Mouse (Mus musculus): ENCODE data around the gene Trip12.

Gene Trip12

DNA sequence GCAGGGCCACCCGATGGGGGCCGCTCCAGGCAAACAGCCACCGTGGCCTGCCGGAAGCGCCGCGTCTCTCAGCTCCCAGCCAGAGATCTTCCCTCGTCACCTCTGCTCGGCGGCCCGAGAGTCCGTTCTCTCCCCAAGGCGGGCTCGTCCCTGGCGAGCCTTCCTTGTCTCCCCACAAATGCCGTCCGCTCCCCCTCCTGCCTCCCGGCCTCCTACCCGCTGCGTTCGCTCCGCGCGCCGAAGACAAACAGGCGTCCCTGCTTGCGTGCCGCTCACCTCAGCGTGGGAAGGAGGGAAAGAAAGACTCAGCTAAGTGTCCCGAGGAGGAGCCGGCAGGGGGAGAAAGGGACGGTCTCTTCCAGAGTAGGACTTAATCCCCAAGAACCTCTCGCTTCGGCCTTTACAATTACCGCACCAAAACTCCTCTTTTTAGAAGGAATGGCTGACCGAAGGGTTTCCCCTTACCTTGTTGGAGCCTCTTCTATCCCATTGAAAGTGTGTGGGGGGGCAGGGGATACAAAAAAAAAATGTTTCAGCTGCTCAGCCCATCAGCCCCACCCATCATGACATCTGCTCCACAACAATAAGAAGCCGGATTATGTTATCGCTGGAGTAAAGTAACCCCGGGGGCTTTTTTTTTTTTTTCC is at the start of gene Trip12:
Gene Trip12, minus strand, starts transcription at position 499 of the 647 bp plus-strand sequence.
- no peak for DNase-seq

DNA sequence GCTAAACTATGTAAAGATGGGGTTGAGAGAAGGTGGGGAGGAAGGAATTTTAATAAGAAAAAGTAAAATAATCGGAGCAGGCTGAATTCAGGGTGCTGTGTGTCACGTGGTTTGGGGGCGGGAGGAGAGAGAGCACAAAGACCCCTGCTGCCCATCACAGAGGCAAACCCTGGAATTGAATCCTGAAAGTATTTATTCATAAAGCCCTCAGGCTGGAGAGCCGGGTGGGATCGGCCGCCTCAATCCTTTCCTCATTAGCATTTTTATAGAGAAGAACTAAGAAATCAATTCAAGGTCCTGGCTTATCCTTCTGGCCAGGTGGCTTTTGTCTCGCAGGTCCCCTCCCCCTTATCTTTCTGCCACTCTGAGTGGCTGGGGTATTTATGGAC is 49.7 kb upstream of the Trip12 start:
- peak; percentile 11 to 26 for DNase-seq

DNA sequence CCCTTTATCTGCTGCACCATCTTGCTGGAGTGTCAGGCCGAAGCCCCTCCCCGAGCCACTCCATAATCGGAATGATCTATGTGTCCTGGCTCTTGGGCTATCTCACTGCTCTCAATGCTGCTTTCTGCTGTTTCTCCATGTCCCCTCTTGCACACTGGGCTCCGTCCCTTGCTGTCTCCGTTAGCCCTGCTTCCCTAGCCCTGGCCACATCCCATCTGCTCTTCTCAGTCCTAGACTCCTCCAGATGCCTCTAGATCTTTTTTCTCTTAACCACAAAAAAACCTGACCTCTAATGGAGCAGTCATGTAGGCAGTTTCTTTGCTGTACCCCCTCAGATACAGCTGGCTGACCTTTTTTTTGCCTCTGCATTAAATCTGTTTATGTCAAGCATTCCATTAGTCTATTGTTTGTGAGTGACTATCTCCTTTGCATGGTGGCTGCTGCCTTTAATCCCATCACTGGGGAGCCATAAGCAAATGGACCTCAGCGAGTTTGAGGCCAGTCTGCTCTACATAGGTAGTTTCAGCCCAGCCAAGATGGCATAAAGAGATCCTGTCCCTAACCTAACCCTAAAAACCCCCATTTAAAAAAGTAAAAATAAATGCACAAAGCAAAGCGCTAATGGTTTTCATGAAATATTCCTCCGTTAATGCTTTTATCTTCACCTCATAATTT is 49.2 kb upstream of the Trip12 start:
- no peak for DNase-seq

DNA sequence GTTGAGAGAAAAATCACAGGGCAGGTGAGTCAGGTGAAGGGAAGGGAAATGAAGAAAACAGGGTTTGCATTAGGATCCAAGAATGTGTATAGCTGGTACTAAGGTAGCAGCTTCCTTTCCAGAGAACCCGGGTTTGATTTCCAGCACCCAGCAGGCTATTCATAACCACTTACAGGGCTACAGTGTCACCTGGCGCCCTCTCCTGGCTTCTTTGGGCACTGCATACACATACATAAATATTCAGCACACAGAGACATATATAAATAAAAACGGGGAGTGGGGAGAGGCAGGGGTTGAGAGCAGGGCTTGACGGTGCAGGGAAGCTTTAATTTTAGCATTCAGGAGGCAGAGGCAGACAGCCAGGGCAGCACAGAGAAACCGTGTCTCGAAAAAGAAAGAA is 45.6 kb upstream of the Trip12 start:
- no peak for DNase-seq

DNA sequence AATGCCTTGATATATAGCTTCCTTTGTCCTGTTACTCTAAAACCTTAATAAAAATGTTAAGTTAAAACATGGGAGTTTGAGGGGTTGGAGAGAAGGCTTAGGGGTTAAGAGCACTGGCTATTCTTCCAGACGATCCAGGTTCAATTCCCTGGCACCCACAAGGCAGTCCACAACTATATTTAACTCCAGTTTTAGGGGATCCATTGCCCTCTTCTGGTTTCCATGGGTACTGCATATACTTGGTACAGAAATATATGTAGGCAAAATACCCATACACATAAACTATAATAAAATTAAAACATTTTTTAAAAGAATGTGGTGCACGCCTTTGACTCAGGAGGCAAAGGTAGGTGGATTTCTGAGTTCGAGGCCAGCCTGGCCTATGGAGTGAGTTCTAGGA is 44.9 kb upstream of the Trip12 start:
- peak in 1 of 2 experiments; percentile 28 for DNase-seq

DNA sequence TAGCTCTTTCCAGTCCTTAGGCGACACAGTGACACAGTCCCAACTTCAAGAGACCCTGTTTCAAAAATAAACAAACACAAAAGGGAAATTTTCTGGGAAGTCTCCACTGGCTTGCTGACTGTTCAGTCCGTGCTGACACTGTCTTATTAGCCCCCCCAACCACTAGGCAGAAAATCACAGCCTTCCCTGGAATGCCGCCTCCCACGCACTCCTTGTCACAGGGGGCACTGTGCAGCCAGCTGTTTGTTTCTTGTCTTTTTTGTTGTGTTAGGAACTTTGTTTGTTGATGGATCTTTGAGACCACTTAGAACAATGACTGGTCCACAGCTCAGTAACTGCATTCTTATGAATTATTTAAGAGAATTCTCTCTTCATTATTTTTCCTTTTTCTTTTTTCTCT is 43.6 kb upstream of the Trip12 start:
- DNase-seq: no peak

DNA sequence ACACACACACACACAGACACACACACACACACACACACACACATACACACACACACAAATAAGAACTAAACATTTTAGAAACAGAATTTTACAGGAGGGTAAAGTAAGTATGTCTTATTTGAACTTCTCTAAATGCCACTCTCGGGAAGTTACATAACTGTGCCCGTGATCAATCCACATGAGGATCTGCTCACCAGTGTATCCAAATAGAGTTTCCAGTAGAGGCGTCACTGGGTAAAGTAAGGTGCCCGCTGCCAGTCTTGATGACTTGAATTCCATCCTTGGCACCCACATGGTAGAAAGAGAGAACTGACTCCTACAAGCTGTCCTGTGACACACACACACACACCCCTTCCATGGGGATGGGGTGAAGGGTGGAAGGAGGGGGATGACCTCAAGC is 42.6 kb upstream of the Trip12 start:
- no peak for DNase-seq

DNA sequence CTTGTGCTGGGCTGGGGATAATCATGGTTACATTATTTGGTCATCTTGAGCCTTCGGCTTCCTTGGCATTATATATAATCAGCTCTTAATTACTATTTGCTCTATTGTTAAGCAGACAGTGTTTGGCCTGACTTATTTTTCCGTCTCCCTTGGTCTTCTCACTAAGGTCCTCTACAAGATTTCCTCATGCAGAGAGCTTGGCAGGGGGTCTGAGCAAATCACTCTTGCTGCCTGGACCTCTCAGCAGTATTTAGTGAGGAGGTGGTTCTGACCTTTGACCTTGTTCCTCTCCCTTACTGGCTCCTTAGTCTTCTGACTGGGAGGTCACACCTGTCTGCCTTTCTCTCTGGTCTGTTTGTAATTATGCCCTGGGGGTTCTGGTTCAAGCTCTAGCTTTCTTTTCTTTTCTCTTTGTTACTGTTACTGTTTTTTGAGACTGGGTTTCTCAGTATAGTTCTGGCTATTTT is 41.8 kb upstream of the Trip12 start:
- no peak for DNase-seq

DNA sequence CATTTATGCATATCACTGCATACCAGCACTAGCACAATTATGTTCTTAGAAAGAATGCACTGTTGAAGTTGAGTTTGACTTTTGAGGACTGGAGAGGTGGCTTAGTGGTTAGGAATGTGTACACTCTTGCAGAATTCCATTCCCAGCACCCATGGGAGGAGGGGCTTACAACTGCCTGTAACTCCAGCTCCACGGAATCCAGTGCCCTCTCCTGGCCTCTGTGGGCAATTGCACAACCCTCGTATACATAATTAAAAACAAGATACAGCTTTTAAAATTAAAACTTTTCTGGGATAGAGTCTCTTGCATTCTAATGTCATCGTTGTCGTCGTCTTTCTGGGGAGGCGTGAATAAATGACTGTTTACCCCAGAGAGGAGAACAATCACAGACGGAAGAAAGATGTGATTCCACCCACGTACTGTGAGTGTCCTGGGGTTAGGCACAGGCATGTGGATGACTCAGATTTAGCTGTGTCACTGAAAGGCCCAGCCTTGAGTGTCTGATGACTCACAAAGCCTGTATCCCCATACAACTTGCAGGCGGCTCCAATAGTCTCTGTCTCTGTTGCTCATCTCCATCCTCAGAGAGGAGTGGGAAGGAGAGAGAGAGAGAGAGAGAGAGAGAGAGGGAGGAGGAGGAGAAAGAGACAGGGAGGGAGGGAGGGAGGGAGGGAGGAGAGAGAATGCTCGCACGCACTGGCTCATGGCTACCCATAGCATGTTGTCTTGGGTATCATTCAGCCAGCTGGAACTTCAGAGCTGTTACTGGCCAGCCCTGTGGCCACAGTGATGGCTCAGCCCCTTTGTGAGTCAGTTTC is 41.1 kb upstream of the Trip12 start:
- no peak for DNase-seq

DNA sequence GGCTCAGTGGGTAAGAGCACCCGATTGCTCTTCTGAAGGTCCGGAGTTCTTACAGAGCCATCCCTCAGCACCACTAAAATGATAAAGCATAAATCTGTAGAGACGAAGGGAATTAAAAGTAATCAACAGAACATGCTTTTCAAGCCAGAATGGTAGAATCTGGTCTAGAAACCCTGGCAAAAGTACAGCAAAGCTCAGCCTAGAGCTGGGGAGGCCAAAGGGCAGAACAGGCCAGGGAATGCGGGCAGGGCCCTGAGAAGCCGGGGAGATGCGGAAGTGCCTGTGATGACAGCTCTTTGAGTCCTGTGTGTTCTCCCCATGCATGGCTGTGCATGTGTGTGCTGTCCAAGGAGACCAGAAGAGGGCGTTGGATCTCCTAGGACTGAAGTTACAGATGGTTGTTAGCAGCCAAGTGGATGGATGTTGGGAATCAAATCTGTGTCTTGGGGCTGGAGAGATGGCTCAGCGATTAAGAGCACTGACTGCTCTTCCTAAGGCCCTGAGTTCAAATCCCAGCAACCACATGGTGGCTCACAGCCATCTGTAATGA is 39.3 kb upstream of the Trip12 start:
- DNase-seq: no peak

DNA sequence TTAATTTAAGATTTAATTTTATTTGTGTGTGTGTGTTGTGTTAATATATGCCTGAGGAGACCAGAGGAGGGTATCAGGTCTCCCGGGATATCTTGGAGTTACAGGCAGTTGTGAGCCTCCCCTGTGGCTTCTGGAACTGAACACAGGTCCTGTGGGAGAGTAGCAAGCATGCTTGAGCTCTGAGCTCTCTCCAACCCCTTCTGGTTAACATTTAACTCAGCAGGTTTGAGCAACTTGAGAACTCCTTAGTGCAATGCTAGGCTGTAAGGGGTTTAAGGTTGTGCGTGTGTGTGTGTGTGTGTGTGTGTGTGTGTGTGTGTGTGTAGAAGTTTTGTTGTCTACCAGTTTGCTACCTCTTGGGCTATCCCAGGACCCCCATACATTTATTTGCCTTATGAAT is 37.3 kb upstream of the Trip12 start:
- DNase-seq: no peak

DNA sequence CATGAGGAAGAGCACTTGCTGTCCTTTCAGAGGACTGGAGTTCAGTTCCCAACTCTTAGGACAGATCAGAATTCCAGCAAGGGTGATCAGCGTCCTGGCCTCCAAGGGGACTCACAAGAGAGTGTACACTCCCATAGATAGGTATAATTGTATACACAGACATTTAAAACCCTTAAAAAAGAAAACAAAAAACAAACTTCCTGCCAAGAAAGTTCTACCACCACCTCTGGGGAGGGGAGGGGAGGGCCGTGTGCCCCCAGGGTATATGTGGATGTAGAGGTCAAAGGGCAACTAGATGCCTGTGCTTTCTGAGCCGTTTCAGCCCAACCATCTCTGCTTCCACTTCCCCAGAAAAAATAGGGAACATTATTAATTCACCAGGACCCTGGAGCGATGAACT is 32.6 kb upstream of the Trip12 start:
- DNase-seq: no peak

DNA sequence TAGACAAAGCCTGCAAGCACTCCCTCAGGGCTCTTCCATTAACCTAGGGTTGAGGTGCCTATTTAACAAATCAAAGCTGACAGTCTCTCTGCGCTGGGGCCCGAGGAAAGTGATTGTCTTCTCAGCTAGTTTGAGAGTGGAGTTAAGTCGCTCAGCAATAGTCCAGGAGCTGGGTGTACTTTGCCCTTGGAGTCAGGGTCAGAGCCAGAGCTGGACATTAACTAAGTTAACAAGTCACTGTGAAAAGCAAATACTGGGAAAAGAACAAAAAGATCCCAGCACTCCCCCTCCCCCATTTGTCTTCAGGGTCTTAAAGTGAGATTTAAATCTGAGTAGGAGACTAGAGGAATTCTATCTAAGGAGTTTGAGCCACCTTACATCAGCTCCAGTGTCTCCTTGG is 31.8 kb upstream of the Trip12 start:
- no peak for DNase-seq

DNA sequence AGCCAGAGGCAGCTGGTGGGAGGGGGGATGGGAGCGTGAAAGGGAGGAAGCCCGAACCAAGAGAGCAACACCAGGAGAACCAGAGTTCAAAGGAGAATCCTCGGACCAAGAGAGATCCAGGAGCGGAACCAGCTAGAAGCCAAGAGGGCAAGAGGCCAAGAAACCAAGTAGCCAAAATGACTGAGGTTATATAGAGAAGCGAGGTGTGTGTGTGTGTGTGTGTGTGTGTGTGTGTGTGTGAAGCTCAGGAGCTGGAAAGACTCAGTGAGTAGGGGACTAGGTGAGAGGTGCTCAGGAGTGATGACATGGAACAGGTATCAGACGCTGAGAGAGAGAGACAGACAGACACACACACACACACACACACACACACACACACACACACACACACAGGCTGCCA is 30.8 kb upstream of the Trip12 start:
- DNase-seq: peak in 1 of 2 experiments; percentile 12

DNA sequence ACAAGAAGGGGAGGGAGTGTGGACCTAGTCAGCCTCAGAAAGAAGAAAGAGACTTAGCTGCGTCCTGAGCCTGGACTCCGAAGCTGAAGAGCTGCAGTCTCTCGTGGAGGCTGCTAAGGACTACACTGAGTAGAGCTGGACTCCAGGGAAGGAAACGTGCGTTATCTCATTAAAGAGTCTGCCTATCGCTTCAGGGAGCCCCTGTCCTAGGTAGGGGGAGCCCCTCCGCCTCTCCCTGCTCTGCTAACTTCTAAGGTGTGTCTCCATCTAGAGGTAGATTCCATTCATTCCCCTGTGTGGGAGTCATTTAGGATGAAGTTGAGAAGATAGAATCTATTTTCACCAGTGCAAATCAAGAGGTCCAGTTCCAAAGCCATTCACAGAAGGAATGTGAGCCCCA is 29.2 kb upstream of the Trip12 start:
- DNase-seq: no peak

DNA sequence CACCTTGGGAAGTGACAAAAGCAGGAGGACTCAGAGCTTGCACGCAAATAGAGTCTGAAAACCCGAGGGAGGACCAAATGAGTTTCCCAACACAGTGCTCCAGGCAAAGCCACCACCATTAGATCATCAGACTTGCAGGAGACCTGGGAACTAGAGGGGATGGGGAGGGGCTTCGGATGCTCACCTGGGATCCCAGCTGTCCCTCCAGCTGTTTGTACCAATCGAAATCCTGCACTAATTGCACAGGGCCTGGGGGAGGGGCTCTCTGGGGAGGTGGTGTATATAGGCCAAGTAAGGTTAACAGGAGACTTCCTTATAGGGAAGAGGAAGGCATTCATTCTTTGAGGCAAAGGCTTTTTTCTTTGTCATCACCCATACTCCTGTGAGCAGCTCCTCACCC is 28.5 kb upstream of the Trip12 start:
- no peak for DNase-seq

DNA sequence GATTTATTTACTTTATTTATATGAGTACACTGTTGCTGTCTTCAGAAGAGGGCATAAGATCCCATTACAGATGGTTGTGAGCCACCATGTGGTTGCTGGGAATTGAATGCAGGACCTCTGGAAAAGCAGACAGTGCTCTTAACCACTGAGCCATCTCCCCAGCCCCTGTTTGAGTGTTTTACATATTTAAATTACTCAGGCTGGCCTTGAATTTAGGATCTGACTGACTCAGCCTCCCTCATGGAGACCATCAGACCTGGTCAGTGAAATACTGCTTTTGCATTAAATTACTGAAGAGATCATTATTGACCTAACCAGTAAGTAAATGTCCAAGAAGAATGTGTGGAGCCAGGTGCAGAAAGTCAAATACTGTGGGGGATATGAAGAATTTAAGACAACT is 28.0 kb upstream of the Trip12 start:
- DNase-seq: no peak

DNA sequence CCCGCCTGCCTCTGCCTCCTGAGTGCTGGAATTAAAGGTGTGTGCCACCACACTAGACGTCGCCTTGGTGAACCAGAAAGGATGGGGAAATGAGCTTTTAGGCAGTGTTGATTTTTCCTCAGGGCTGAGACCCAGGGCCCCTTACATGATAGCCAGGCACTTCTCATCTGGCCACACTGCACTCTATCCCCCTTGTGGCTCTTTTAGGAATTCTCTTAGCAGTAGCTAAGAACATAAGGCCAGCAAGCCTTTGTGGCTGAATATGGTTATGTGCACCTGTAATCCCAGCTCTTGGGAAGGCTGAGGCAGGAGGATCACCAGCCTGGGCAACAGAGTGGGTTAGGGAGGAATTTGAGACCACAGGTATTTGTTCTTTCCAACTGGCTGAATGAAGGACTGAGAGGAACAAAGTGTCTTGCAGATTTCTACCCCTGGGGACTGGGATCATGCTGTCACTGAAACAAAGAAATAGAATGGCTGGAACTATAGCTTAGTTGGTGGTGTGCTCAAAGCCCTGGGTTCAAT is 26.5 kb upstream of the Trip12 start:
- DNase-seq: no peak

DNA sequence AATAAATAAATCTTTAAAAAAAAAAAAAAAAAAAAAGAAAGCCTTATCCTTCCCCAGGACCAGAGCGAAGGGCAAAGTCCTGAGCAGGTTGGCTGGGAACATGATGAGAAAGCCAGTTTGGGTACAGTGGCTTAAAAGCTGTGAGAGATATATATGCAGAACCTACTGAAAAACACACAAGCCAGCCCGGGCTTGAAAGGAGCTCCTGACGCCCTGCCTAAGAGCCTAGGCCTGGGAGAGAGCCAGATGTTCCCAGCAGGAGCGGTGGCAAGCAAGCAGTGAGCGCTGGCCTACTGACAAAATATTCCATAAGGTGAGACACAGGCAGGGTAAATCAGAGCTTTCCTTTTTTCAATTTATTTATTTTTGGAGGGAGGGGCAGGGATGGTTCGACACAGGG is 25.9 kb upstream of the Trip12 start:
- DNase-seq: peak; percentile 17 to 42

DNA sequence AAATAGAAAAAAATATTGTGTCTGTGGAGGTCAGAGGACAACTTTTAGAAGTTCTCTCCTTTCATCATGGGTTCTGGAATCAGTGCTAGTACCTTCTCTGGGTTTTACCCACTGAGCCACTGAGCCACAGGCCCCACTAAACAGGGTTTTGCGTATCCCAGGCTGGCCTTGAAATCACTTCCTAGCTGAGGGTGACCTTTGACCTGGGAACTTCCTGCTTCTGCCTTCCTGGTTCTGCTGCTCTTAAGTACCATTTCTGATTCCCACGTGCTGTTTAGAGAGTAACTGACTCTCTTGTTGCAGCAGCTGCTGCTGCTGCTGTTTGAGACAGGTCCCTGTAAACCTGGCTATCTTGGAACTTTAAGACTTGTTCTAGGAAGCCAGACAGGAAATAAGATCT is 24.3 kb upstream of the Trip12 start:
- DNase-seq: no peak

DNA sequence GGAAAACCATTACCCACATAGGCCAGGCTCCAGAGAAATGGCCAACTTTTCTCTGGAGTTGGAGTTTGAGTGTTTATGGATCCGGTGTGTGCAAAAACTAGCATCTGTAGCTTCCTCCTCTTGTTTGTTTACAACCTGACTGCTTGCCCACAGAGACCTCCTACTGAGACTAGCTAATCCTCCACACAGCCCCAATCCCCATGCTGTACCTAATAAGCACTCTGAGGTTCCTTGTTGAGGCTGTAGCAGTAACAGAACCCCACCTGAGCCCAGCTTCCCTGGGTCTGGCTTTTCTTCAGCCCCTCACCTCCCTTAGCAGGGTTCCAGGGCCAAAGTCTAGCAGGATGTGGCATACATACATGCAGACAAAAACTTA is 20.9 kb upstream of the Trip12 start:
- DNase-seq: no peak

DNA sequence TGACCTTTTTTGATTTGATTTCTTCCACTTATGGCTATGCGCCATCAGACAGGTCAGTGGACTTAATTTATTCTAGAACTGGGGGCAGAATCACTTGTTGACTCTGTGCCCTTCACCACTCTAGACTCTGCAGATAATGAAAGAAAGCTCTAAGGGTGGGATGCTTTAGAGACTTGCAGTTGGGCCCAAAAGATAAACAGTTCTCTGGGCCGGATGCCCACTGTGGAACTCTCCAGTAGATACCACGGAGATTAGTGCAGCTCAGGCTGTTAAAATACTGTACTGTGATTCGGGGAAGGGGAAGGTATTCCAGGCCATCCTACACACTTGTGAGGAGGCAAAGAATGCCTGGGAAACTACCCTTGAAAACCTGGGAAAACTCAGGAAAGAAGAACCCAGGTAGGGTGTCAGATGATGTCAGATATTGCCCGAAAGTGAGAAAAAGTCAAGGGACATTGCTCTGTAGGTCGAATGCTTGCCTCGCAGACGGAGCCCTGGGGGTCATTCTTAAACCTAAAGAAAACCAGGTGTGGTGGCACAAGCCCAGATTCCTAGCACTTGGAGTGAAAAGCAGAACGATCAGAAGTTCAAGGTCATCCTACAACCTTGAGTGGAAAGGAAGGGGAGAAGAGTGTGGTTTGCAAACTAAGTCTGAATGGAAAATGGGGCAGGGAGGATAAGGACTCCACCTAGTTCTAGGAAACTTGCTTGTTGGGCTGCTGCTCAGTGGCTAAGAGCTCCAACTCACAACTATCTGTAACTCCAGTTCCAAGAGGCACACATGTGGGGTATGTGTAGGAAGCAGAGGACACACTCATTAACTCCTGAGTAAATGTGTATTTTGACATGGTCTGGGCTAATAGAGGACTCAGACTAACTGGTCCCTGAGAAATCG is 20.3 kb upstream of the Trip12 start:
- DNase-seq: no peak

All from cerebellum, postnatal 10 days (tissue).